Mouse (Mus musculus): ENCODE data around the gene Hist1h2ah. TPM values are rescaled to one million over a fixed set of nuclear protein-coding genes. Genes with fewer than 3 reads are reported as not detected.

Gene Hist1h2ah
- polyA plus RNA-seq, 1 experiment from 2014 or later, result 10.1 TPM

Small RNAs within 50 kb of the gene (microRNA-seq; reads per million reads assigned to microRNA genes)
- not detected for gene Gm26300 (ENCODE audit: borderline number of aligned reads)
- gene Gm44390 (ENCODE audit: borderline number of aligned reads), result 0.41 reads per million
- gene Gm44486 (ENCODE audit: borderline number of aligned reads), result 0.20 reads per million

Other genes starting within 250 kb of the Hist1h2ah start
- 3.3 and 6.2 TPM in 2 replicates for gene Hist1h2an, start 248.3 kb downstream of the Hist1h2ah start, polyA plus RNA-seq (2014; fragmentation: Nextera tagmentation; extraction: Ambion mirVana)
- 1.5 TPM in 1 of 2 replicates, not detected in the other for gene Hist1h2bp, start 248.1 kb downstream of the Hist1h2ah start, polyA plus RNA-seq (2014; fragmentation: Nextera tagmentation; extraction: Ambion mirVana)
- gene Hist1h2bq, start 225.4 kb downstream of the Hist1h2ah start, polyA plus RNA-seq (2014; fragmentation: Nextera tagmentation; extraction: Ambion mirVana), result 9.4 and 11.6 TPM in 2 replicates
- not detected in 2 replicates for gene Hist1h2ao, start 225.1 kb downstream of the Hist1h2ah start, polyA plus RNA-seq (2014; fragmentation: Nextera tagmentation; extraction: Ambion mirVana)
- gene Hist1h4m, start 223.8 kb downstream of the Hist1h2ah start, polyA plus RNA-seq (2014; fragmentation: Nextera tagmentation; extraction: Ambion mirVana), result not detected in 2 replicates
- 7.1 and 10.5 TPM in 2 replicates for gene Hist1h4n, start 203.4 kb downstream of the Hist1h2ah start, polyA plus RNA-seq (2014; fragmentation: Nextera tagmentation; extraction: Ambion mirVana)
- 2,147 and 2,559 TPM in 2 replicates for gene Hist1h2ap, start 202.1 kb downstream of the Hist1h2ah start, polyA plus RNA-seq (2014; fragmentation: Nextera tagmentation; extraction: Ambion mirVana)
- 10.3 and 12.3 TPM in 2 replicates for gene Hist1h2br, start 201.8 kb downstream of the Hist1h2ah start, polyA plus RNA-seq (2014; fragmentation: Nextera tagmentation; extraction: Ambion mirVana)
- gene Zfp184, start 90.5 kb downstream of the Hist1h2ah start, polyA plus RNA-seq (2014; fragmentation: Nextera tagmentation; extraction: Ambion mirVana), result 6.7 and 7.6 TPM in 2 replicates
- gene Pom121l2, start 54.4 kb downstream of the Hist1h2ah start, polyA plus RNA-seq (2014; fragmentation: Nextera tagmentation; extraction: Ambion mirVana), result not detected in 2 replicates
- gene Prss16, start 25.8 kb downstream of the Hist1h2ah start, polyA plus RNA-seq (2014; fragmentation: Nextera tagmentation; extraction: Ambion mirVana), result 0.24 and 0.66 TPM in 2 replicates
- gene Hist1h2bk, start 302 bp upstream of the Hist1h2ah start, polyA plus RNA-seq (2014; fragmentation: Nextera tagmentation; extraction: Ambion mirVana), result 2.2 and 3.9 TPM in 2 replicates
- 12.1 and 15.7 TPM in 2 replicates for gene Hist1h4i, start 5.8 kb upstream of the Hist1h2ah start, polyA plus RNA-seq (2014; fragmentation: Nextera tagmentation; extraction: Ambion mirVana)
- gene Hist1h2ag, start 7.4 kb upstream of the Hist1h2ah start, polyA plus RNA-seq (2014; fragmentation: Nextera tagmentation; extraction: Ambion mirVana), result 12.3 and 19.7 TPM in 2 replicates
- gene Hist1h2bj, start 7.6 kb upstream of the Hist1h2ah start, polyA plus RNA-seq (2014; fragmentation: Nextera tagmentation; extraction: Ambion mirVana), result 2.7 and 7.5 TPM in 2 replicates
- not detected in 2 replicates for gene Vmn1r188, start 48.9 kb upstream of the Hist1h2ah start, polyA plus RNA-seq (2014; fragmentation: Nextera tagmentation; extraction: Ambion mirVana)
- gene Vmn1r189, start 70.3 kb upstream of the Hist1h2ah start, polyA plus RNA-seq (2014; fragmentation: Nextera tagmentation; extraction: Ambion mirVana), result not detected in 2 replicates
- gene Vmn1r191, start 148.4 kb upstream of the Hist1h2ah start, polyA plus RNA-seq (2014; fragmentation: Nextera tagmentation; extraction: Ambion mirVana), result not detected in 2 replicates
- not detected in 2 replicates for gene Vmn1r192, start 155.6 kb upstream of the Hist1h2ah start, polyA plus RNA-seq (2014; fragmentation: Nextera tagmentation; extraction: Ambion mirVana)
- gene Vmn1r193, start 187.6 kb upstream of the Hist1h2ah start, polyA plus RNA-seq (2014; fragmentation: Nextera tagmentation; extraction: Ambion mirVana), result not detected in 2 replicates
- not detected in 2 replicates for gene Vmn1r194, start 208.6 kb upstream of the Hist1h2ah start, polyA plus RNA-seq (2014; fragmentation: Nextera tagmentation; extraction: Ambion mirVana)
- not detected in 2 replicates for gene Vmn1r195, start 235.0 kb upstream of the Hist1h2ah start, polyA plus RNA-seq (2014; fragmentation: Nextera tagmentation; extraction: Ambion mirVana)

All from heart, embryonic 11.5 days (tissue).